Mouse (Mus musculus): ENCODE data around the gene 1700049E17Rik1.
"Not testable (repeated sequence)": the region's sequence is repeated elsewhere in the genome, so short reads cannot be mapped to it uniquely, and the experiment has no call there.

1700049E17Rik1 gene

GRCm38 (mm10) chr14:41924649-41925048 is at the start of gene 1700049E17Rik1:
TSS of gene 1700049E17Rik1 (plus strand) at chr14:41924949.
- DNase-seq, result not testable (repeated sequence)

GRCm38 (mm10) chr14:41907190-41907589 is 17.6 kb upstream of the 1700049E17Rik1 start, which contains the start of gene Gm7980:
TSS of gene Gm7980 (minus strand) at chr14:41907290.
- DNase-seq, result not testable (repeated sequence)

DNA sequence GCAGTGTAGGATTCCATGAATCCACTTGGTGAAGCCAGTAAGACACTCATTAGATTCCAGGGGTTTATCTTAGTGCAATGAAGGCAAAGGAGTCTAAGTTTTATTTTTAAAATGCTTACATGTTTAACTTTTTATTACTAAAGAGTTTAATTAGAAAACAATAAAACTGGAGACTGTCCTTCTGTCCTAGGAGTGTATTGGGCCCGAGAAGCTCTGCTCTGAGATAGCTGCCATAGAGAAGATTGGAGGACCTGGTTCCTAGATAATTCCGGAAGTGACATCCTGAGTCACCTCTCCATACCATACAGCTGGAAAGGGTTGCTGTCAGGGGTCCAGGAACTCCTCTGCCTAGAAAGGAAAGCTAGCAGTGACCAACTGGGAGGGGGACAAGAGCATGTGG is 18.9 kb downstream of the 1700049E17Rik1 start, which contains the start of gene 1700024B05Rik:
1700024B05Rik (plus strand) TSS at position 301 of the 400 bp plus-strand sequence.
- not testable (repeated sequence) for DNase-seq

- DNase-seq, result not testable (repeated sequence)
Observed at GRCm38 (mm10) chr14:41964095-41964494, 39.3 kb downstream of the 1700049E17Rik1 start.

- not testable (repeated sequence) for DNase-seq
Observed at GRCm38 (mm10) chr14:41967827-41968226, 43.1 kb downstream of the 1700049E17Rik1 start, which contains the start of gene Gm6401. TSS of gene Gm6401 (minus strand) at chr14:41967927.

- not testable (repeated sequence) for DNase-seq
Observed at GRCm38 (mm10) chr14:41968596-41968995, 43.8 kb downstream of the 1700049E17Rik1 start.
